Mouse (Mus musculus) midbrain, embryonic 11.5 days (tissue): ENCODE measurements around the gene Adcy4. TPM values are rescaled to one million over a fixed set of nuclear protein-coding genes. Genes with fewer than 3 reads are reported as not detected.

Experiments
- ATAC-seq: fragments of 200-750 bp; cut with Nextera tagmentation; 2 replicates; pipeline ENCODE4 v1.8.0; 2017; ENCODE audit warnings: moderate TSS enrichment, moderate library complexity; ENCODE audit not compliant: low FRiP score
- DNase-seq: peaks from one replicate; pipeline ENCODE4 v3.0.0; 2015; ENCODE audit warnings: low spot score; ENCODE audit errors: missing footprints
- H3K27ac ChIP-seq: fragments of 300-500 bp; sonication (generic); 2 replicates; pipeline ENCODE4 v1.5.1; 2014; ENCODE audit warnings: low read depth, low read length
- H3K27me3 ChIP-seq: fragments of 300-500 bp; sonication (generic); 2 replicates; pipeline ENCODE4 v1.6.1; 2014; ENCODE audit warnings: mild to moderate bottlenecking, low read length, moderate library complexity, mixed read lengths; ENCODE audit not compliant: control insufficient read depth, insufficient read depth
- H3K36me3 ChIP-seq: fragments of 300-500 bp; sonication (generic); 2 replicates; pipeline ENCODE4 v1.6.1; 2014; ENCODE audit warnings: mild to moderate bottlenecking, low read length, moderate library complexity, mixed read lengths; ENCODE audit not compliant: control insufficient read depth, insufficient read depth
- H3K4me1 ChIP-seq: fragments of 300-500 bp; sonication (generic); 2 replicates; pipeline ENCODE4 v1.6.1; 2014; ENCODE audit warnings: low read length; ENCODE audit not compliant: control insufficient read depth, insufficient read depth
- H3K4me2 ChIP-seq: fragments of 300-500 bp; sonication (generic); 2 replicates; pipeline ENCODE4 v1.6.1; 2014; ENCODE audit warnings: mild to moderate bottlenecking, moderate library complexity
- H3K4me3 ChIP-seq: fragments of 300-500 bp; sonication (generic); 2 replicates; pipeline ENCODE4 v1.5.1; 2014; ENCODE audit warnings: low read depth, low read length
- H3K9ac ChIP-seq: fragments of 300-500 bp; sonication (generic); 2 replicates; pipeline ENCODE4 v1.6.1; 2014; ENCODE audit warnings: low read length
- H3K9me3 ChIP-seq: fragments of 300-500 bp; sonication (generic); 2 replicates; pipeline ENCODE4 v1.6.1; 2016; ENCODE audit warnings: low read length; ENCODE audit not compliant: control insufficient read depth
- WGBS: fragments of 180-500 bp; shearing (Covaris S2); extraction: QIAGEN DNeasy Blood & Tissue Kit; methylation state at CpG from one replicate; pipeline ENCODE4 v1.1.7; 2014; 5-methylcytosine and 5-hydroxymethylcytosine counted together
- polyA plus RNA-seq: library from polyadenylated mRNA; unstranded; fragments of >200 nt; fragmentation: Nextera tagmentation; extraction: Ambion mirVana; gene quantifications from 2 replicates; pipeline ENCODE4 v1.2.1, GENCODE M21; 2014

Adcy4 gene
- polyA plus RNA-seq, 1 experiment from 2014 or later = 4.9 TPM

GRCm38 (mm10) chr14:55730531-55731032, 53.3 kb downstream of the Adcy4 start:
- no peaks in the 10 kb centered on the region for H3K4me1 ChIP-seq
- no peak for DNase-seq
- no peaks in the 10 kb centered on the region for H3K27me3 ChIP-seq
- H3K4me2 ChIP-seq = no peak overlapping the region
- WGBS = 90% methylated on average over 7 of the region's 7 CpGs
- H3K9me3 ChIP-seq = no peaks in the 10 kb centered on the region
- H3K36me3 ChIP-seq = no peaks in the 10 kb centered on the region
- no peak for ATAC-seq
- H3K9ac ChIP-seq = no peak overlapping the region
- H3K27ac ChIP-seq = no peak overlapping the region
- H3K4me3 ChIP-seq = no peak overlapping the region

- no peaks in the 10 kb centered on the region for H3K27me3 ChIP-seq
- H3K9me3 ChIP-seq = no peaks in the 10 kb centered on the region
- H3K36me3 ChIP-seq = no peaks in the 10 kb centered on the region
- ATAC-seq = no peak
- H3K9ac ChIP-seq = no peak overlapping the region
- H3K27ac ChIP-seq = no peak overlapping the region
- WGBS = 77% methylated on average over 7 of the region's 7 CpGs
- H3K4me3 ChIP-seq = no peak overlapping the region
- DNase-seq = no peak
- H3K4me2 ChIP-seq = no peak overlapping the region
- no peaks in the 10 kb centered on the region for H3K4me1 ChIP-seq
These were observed 53.8 kb downstream of the Adcy4 start for GRCm38 (mm10) chr14:55730116-55730515.

GRCm38 (mm10) chr14:55727889-55728685, 55.8 kb downstream of the Adcy4 start:
- H3K27ac ChIP-seq = no peak overlapping the region
- H3K4me1 ChIP-seq = no peaks in the 10 kb centered on the region
- no peak overlapping the region for H3K4me3 ChIP-seq
- no peak overlapping the region for H3K4me2 ChIP-seq
- 80% methylated on average over 8 of the region's 8 CpGs for WGBS
- DNase-seq = no peak
- no peak overlapping the region for H3K9ac ChIP-seq
- no peaks in the 10 kb centered on the region for H3K27me3 ChIP-seq
- H3K9me3 ChIP-seq = no peaks in the 10 kb centered on the region
- H3K36me3 ChIP-seq = no peaks in the 10 kb centered on the region
- ATAC-seq = no peak

- Histone ChIP-seq H3K9ac (no peak overlapping the region), H3K9me3 (no peaks in the 10 kb centered on the region), H3K4me1 (0 out of 2 replicates have a peak, but pooled peaks cover 2% of the 10 kb centered on the region), H3K4me2 (no peak overlapping the region), H3K27me3 (no peaks in the 10 kb centered on the region), H3K4me3 (no peak overlapping the region), H3K27ac (no peak overlapping the region), H3K36me3 (no peaks in the 10 kb centered on the region)
- no peak for ATAC-seq
- DNase-seq = no peak
These were observed 57.6 kb downstream of the Adcy4 start for GRCm38 (mm10) chr14:55726261-55726660.

GRCm38 (mm10) chr14:55724411-55724871, 59.5 kb downstream of the Adcy4 start:
- ATAC-seq (no peak), DNase-seq (no peak)
- no peaks in the 10 kb centered on the region for H3K36me3 ChIP-seq
- no peak overlapping the region for H3K9ac ChIP-seq
- no peak overlapping the region for H3K27ac ChIP-seq
- 0 out of 2 replicates have a peak, but pooled peaks cover 3% of the 10 kb centered on the region for H3K4me1 ChIP-seq
- no peaks in the 10 kb centered on the region for H3K27me3 ChIP-seq
- no peak overlapping the region for H3K4me3 ChIP-seq
- WGBS = 74% methylated on average over 8 of the region's 8 CpGs
- no peak overlapping the region for H3K4me2 ChIP-seq
- no peaks in the 10 kb centered on the region for H3K9me3 ChIP-seq

- no peak overlapping the region for H3K9ac ChIP-seq
- H3K36me3 ChIP-seq = no peaks in the 10 kb centered on the region
- no peaks in the 10 kb centered on the region for H3K27me3 ChIP-seq
- DNase-seq (no peak), ATAC-seq (no peak)
- 0 out of 2 replicates have a peak, but pooled peaks cover 3% of the 10 kb centered on the region for H3K4me1 ChIP-seq
- H3K9me3 ChIP-seq = no peaks in the 10 kb centered on the region
- no peak overlapping the region for H3K27ac ChIP-seq
- no peak overlapping the region for H3K4me2 ChIP-seq
- WGBS = 94% methylated on average over 7 of the region's 7 CpGs
- no peak overlapping the region for H3K4me3 ChIP-seq
These were observed 60.5 kb downstream of the Adcy4 start for GRCm38 (mm10) chr14:55723433-55723832.

GRCm38 (mm10) chr14:55722438-55722945, 61.4 kb downstream of the Adcy4 start:
- Histone ChIP-seq H3K9me3 (no peaks in the 10 kb centered on the region), H3K4me2 (peak overlapping the region; percentile 52; the same call in 1 of the 2 replicates), H3K4me3 (peak overlapping the region; percentile 57; the same call in 1 of the 2 replicates), H3K27me3 (no peaks in the 10 kb centered on the region), H3K9ac (peak overlapping the region; percentile 66), H3K4me1 (0 out of 2 replicates have a peak, but pooled peaks cover 3% of the 10 kb centered on the region), H3K27ac (no peak overlapping the region; the same call in 1 of the 2 replicates), H3K36me3 (no peaks in the 10 kb centered on the region)
- ATAC-seq (peak; percentile 45), DNase-seq (peak; percentile 93)
- WGBS = 42% methylated on average over 8 of the region's 8 CpGs

GRCm38 (mm10) chr14:55721700-55722437, 62.0 kb downstream of the Adcy4 start, which contains the start of gene Rabggta:
Gene Rabggta (minus strand): TSS chr14:55722263.
- peak within 1 kb of the TSS; percentile 5; the same call in 1 of the 2 replicates for H3K27ac ChIP-seq
- no peaks in the 10 kb centered on the region for H3K36me3 ChIP-seq
- H3K4me3 ChIP-seq = peak within 1 kb of the TSS; percentile 57
- H3K9me3 ChIP-seq = no peaks in the 10 kb centered on the region
- peak within 1 kb of the TSS; percentile 52 for H3K4me2 ChIP-seq
- WGBS = under 1% methylated on average over 50 of the region's 50 CpGs
- peak; percentile 94 for ATAC-seq
- peak within 1 kb of the TSS; percentile 66 for H3K9ac ChIP-seq
- H3K4me1 ChIP-seq = 0 out of 2 replicates have a peak, but pooled peaks cover 3% of the 10 kb centered on the region
- peak; percentile 98 for DNase-seq
- H3K27me3 ChIP-seq = no peaks in the 10 kb centered on the region
